Mouse (Mus musculus): ENCODE measurements at regions not wholly inside any gene's neighbourhood (a gene's known extent, or its start where the extent isn't known, plus 50 kb on each side); places are given as distances from the start of the nearest gene placed in this dataset. TPM values are rescaled to one million over a fixed set of nuclear protein-coding genes. Genes with fewer than 3 reads are reported as not detected.

GRCm38 (mm10) chr5:82898912-82899311 lies 456.1 kb downstream of the Tecrl start:
- Histone ChIP-seq H3K9me3 (ENCODE audit: control insufficient read depth) (no peaks in the 10 kb centered on the region), H3K27me3 (replicated peaks; ENCODE audit: control insufficient read depth, insufficient read depth, low read length) (no peaks in the 10 kb centered on the region), H3K4me2 (replicated peaks; ENCODE audit: low read depth) (no peak overlapping the region), H3K27ac (ENCODE audit: low read depth, low read length) (no peak overlapping the region), H3K9ac (ENCODE audit: low read depth, low read length) (no peak overlapping the region), H3K36me3 (ENCODE audit: control insufficient read depth, insufficient read depth) (no peaks in the 10 kb centered on the region), H3K4me1 (replicated peaks; ENCODE audit: control insufficient read depth, insufficient read depth, low read length) (no peaks in the 10 kb centered on the region), H3K4me3 (ENCODE audit: low read depth, low read length) (no peak overlapping the region)
- TF ChIP-seq CTCF (IDR thresholded peaks at IDR 0.05; ENCODE audit: low read depth): no peak
- 63% methylated on average over 1 of the region's 1 CpGs for WGBS
- ATAC-seq: no peak

GRCm38 (mm10) chr5:82898389-82898788 lies 456.6 kb downstream of the Tecrl start:
- Histone ChIP-seq H3K27ac (ENCODE audit: low read depth, low read length) (no peak overlapping the region), H3K9ac (ENCODE audit: low read depth, low read length) (no peak overlapping the region), H3K27me3 (replicated peaks; ENCODE audit: control insufficient read depth, insufficient read depth, low read length) (no peaks in the 10 kb centered on the region), H3K4me3 (ENCODE audit: low read depth, low read length) (no peak overlapping the region), H3K9me3 (ENCODE audit: control insufficient read depth) (no peaks in the 10 kb centered on the region), H3K36me3 (ENCODE audit: control insufficient read depth, insufficient read depth) (no peaks in the 10 kb centered on the region), H3K4me2 (replicated peaks; ENCODE audit: low read depth) (no peak overlapping the region), H3K4me1 (replicated peaks; ENCODE audit: control insufficient read depth, insufficient read depth, low read length) (no peaks in the 10 kb centered on the region)
- no peak for TF ChIP-seq CTCF (IDR thresholded peaks at IDR 0.05; ENCODE audit: low read depth)
- 72% methylated on average over 2 of the region's 2 CpGs for whole genome bisulfite sequencing
- ATAC-seq: no peak

- Histone ChIP-seq H3K27ac (ENCODE audit: low read depth, low read length) (no peak overlapping the region), H3K4me2 (replicated peaks; ENCODE audit: low read depth) (no peak overlapping the region), H3K36me3 (ENCODE audit: control insufficient read depth, insufficient read depth) (no peaks in the 10 kb centered on the region), H3K4me1 (replicated peaks; ENCODE audit: control insufficient read depth, insufficient read depth, low read length) (no peaks in the 10 kb centered on the region), H3K27me3 (replicated peaks; ENCODE audit: control insufficient read depth, insufficient read depth, low read length) (no peaks in the 10 kb centered on the region), H3K9ac (ENCODE audit: low read depth, low read length) (no peak overlapping the region), H3K4me3 (ENCODE audit: low read depth, low read length) (no peak overlapping the region), H3K9me3 (ENCODE audit: control insufficient read depth) (no peaks in the 10 kb centered on the region)
- 82% methylated on average over 2 of the region's 2 CpGs for WGBS
- no peak for TF ChIP-seq CTCF (IDR thresholded peaks at IDR 0.05; ENCODE audit: low read depth)
- no peak for ATAC-seq
Observed at GRCm38 (mm10) chr5:82869264-82869663, 485.7 kb downstream of the Tecrl start.

- Histone ChIP-seq H3K9me3 (ENCODE audit: control insufficient read depth) (no peaks in the 10 kb centered on the region), H3K4me2 (replicated peaks; ENCODE audit: low read depth) (no peak overlapping the region), H3K4me3 (ENCODE audit: low read depth, low read length) (no peak overlapping the region), H3K27me3 (replicated peaks; ENCODE audit: control insufficient read depth, insufficient read depth, low read length) (no peaks in the 10 kb centered on the region), H3K4me1 (replicated peaks; ENCODE audit: control insufficient read depth, insufficient read depth, low read length) (no peaks in the 10 kb centered on the region), H3K27ac (ENCODE audit: low read depth, low read length) (no peak overlapping the region), H3K9ac (ENCODE audit: low read depth, low read length) (no peak overlapping the region), H3K36me3 (ENCODE audit: control insufficient read depth, insufficient read depth) (no peaks in the 10 kb centered on the region)
- no peak for ATAC-seq
- no peak for TF ChIP-seq CTCF (IDR thresholded peaks at IDR 0.05; ENCODE audit: low read depth)
- WGBS: 90% methylated on average over 1 of the region's 1 CpGs
Observed at GRCm38 (mm10) chr5:82864347-82864746, 490.6 kb downstream of the Tecrl start.

- TF ChIP-seq CTCF (IDR thresholded peaks at IDR 0.05; ENCODE audit: low read depth): no peak
- ATAC-seq: no peak
- H3K9ac ChIP-seq (ENCODE audit: low read depth, low read length): no peak overlapping the region
- WGBS: 74% methylated on average over 4 of the region's 4 CpGs
- H3K4me3 ChIP-seq (ENCODE audit: low read depth, low read length): no peak overlapping the region
- H3K36me3 ChIP-seq (ENCODE audit: control insufficient read depth, insufficient read depth): no peaks in the 10 kb centered on the region
- H3K4me2 ChIP-seq (replicated peaks; ENCODE audit: low read depth): no peak overlapping the region
- H3K27me3 ChIP-seq (replicated peaks; ENCODE audit: control insufficient read depth, insufficient read depth, low read length): no peaks in the 10 kb centered on the region
- no peaks in the 10 kb centered on the region for H3K9me3 ChIP-seq (ENCODE audit: control insufficient read depth)
- H3K27ac ChIP-seq (ENCODE audit: low read depth, low read length): no peak overlapping the region
- H3K4me1 ChIP-seq (replicated peaks; ENCODE audit: control insufficient read depth, insufficient read depth, low read length): no peaks in the 10 kb centered on the region
Observed at GRCm38 (mm10) chr5:82825327-82825726, 529.7 kb downstream of the Tecrl start.

GRCm38 (mm10) chr5:82793197-82793596 lies 561.8 kb downstream of the Tecrl start:
- Histone ChIP-seq H3K36me3 (ENCODE audit: control insufficient read depth, insufficient read depth) (no peaks in the 10 kb centered on the region), H3K4me3 (ENCODE audit: low read depth, low read length) (no peak overlapping the region), H3K4me2 (replicated peaks; ENCODE audit: low read depth) (no peak overlapping the region), H3K4me1 (replicated peaks; ENCODE audit: control insufficient read depth, insufficient read depth, low read length) (no peaks in the 10 kb centered on the region), H3K27me3 (replicated peaks; ENCODE audit: control insufficient read depth, insufficient read depth, low read length) (no peaks in the 10 kb centered on the region), H3K27ac (ENCODE audit: low read depth, low read length) (no peak overlapping the region), H3K9ac (ENCODE audit: low read depth, low read length) (no peak overlapping the region), H3K9me3 (ENCODE audit: control insufficient read depth) (no peaks in the 10 kb centered on the region)
- TF ChIP-seq CTCF (IDR thresholded peaks at IDR 0.05; ENCODE audit: low read depth): no peak
- WGBS: 85% methylated on average over 1 of the region's 1 CpGs
- ATAC-seq: no peak

MicroRNA genes in the stretch of these regions (microRNA counts, 519-probe panel; counts per million panel counts)
- 361 counts per million, percentile 1 among the panel's probes with 10 or more counts for microRNA mmu-miR-1187

Small RNA genes lying in the stretch of these regions (microRNA-seq; reads per million reads assigned to microRNA genes)
- not detected for gene Mir1187

All from intestine, postnatal 0 days (tissue).